Mouse (Mus musculus) frontal cortex, postnatal 36 days (tissue): ENCODE data around the gene Otoa.

Experiments
- DNase-seq, 2 experiments: peaks; one replicate each; pipeline ENCODE4 v3.0.0; 2022; ENCODE audit warnings: low spot score in 2 of 2

Otoa gene

DNA sequence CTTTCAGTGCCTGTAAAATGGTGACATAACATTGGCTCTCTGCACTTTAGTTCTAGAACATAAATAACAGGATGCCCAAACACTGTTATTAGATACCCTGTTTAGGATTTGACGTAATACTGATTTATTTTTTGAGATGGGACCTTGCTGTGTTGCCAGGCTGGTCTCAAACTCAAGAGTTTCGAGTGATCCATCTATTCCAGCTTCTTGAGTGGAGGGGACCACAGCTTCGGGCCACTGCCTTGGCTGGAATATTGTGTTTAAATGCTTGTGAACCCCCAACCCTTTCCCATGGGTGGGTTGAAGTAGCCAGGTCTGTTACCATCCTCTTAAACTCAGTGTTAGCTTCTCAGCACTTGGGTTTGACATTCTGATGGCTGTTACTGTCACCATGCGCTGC lies at the start of gene Otoa:
Otoa (plus strand) TSS at position 301 of the 400 bp plus-strand sequence.
- no peak for DNase-seq

DNA sequence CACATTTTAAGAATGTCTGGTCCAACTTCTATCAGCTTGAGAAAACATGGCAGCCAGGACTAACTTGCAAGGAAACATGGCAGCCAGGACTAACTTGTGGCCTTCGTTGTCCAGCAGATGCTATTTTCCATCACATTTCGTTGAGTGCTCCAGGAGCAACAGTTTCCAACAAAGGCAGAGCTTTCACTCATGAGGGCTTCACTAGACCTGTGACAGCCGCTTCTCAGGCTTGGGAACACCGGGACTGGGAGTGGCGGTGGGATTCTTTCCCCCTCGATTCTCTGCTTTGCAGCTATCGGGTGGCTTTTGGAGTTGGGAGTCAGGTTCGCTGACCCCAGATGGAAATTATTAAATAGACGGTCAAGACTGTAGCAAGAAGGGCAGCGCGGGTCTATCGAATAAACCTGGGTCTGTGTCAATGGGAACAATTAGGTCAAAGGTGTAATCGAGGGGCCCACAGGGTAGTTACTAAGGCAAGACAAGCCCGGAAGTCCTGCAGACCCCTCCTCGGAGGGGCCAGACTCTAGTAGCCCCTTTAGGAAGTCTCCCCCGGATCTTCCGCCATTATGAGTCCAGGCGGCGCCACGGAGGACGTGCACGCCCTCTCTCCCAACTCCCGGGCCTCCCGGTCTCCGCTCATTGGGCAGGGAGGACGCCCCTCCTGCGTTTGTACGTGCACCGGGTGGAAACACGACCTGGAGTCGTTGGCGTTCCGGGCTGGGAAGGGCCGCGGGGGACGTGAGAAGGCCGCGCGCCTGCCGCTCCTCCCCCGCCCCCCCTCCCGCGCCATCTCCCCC lies 47.4 kb upstream of the Otoa start, which contains the start of gene Mettl9:
Mettl9 (plus strand) TSS at position 590 of the 797 bp plus-strand sequence.
- peak; percentile 88 to 90 for DNase-seq

DNA sequence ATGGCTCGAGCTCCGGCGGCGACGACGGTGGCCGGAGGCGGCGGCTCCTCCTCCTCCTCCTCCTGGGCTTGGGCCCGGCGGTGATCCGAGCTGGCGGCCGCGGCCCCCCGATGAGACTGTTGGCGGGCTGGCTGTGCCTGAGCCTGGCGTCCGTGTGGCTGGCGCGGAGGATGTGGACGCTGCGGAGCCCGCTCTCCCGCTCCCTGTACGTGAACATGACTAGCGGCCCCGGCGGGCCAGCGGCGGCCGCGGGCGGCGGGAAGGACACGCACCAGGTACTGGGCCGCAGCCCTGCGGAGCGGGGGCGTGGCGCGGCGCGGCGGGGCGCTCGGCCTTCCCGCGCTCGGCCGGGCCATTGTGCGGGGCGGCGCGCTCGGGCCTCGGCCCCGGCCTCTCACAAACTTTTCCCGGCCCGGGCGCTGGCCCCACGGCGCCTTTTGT lies 46.7 kb upstream of the Otoa start:
- DNase-seq, result peak in 1 of 2 experiments; percentile 54

DNA sequence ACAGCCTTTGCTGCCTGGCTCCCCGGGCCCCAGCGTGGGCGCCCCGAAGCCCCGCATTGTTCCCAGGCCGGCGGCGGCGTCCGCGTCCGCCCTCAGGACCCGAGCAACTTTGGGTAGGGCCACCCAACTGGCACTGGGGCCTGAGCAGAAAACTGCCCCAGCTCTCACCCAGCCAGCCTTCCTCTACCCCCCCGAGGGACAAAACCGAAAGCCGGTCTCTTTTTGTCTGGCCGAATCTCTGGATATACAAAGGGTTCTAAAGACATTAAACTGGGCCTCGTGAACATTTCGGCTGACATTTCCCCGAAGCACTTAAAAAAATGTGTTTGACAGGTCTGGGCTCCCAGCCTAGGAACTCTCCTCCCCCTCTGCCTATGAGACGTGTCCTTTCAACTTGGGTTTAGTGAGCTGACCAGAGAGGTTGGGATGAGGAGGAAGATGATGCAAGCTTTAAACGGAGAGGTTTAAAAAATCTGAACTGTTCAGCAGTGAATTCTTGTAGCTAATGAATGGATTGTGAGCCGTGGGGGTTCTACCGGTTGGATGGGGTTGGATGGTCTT lies 46.2 kb upstream of the Otoa start:
- peak; percentile 20 to 23 for DNase-seq

DNA sequence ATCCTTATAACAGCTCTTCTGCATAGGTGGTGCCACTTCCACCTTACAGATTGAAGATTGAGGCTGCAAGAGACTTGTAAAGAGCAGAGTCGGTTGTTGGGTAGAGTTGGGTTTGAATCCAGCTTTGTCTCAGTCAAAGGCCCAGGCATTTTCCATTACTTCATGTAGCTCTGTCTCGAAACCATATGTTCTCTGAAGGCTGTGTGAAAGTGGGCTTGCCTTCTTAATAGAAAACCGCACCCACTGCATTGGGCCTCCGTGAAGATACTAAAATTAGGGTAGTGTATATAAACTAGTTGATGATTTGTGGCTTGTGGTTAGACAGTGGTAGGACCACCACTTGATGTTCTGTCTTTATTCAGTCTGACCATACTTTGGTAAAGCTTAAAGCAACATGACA lies 40.9 kb upstream of the Otoa start:
- no peak for DNase-seq

DNA sequence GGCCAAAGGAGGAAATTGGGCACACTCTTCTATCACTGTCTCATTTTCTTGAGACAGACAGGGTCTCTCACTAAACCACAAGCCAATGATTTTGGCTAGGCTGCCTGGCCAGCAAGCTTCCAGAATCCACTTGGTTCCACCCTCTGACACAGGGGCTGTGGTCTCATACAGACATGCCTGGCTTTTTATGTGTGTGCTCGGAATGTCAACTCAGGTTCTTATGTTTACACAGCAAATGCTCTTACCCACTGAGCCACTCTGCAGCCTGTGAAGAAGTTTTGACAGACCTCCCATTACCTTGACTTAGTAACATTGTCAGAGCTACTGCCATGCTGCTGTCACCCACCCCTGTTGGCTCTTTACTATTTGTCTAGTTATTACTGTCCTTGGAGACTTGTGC lies 39.5 kb upstream of the Otoa start:
- DNase-seq, result no peak

DNA sequence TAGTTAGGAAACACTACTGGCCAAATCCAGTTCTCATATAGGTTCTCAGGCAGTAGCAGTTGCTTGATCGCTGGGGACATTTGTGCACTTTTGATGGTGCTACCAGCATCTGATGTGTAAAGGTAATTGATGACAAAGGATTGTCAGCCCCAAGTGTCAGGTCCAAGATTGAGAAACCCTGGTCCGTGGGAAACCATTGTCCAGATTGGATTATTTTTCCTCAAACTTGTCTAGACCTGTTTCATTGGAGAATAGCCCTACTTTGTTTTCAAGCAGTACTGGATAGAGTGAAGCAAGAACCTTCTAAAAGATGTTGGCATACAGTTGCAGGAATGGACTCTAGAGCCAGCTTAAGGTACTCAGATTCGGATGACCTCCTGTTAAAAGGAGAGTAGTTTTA lies 38.4 kb upstream of the Otoa start:
- DNase-seq, result no peak

DNA sequence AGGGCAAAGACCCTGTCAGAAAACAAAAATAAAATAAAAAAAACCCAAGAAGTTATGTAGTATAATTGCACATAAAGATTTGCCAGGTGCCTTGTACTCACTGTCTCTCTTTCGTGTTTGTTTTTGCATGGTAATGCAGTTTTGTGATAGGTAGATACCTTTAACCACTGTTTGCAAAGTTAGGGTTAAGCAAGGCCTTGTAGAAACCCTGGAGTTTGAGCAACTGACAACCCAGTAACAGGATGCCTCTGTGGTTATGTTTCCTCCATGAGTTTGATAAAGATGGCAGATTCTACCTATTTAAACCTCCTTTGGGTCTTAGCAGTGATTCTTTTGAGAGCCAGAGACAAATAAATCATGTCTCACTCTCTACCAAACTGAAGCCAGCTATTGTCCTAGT lies 37.9 kb upstream of the Otoa start:
- no peak for DNase-seq

DNA sequence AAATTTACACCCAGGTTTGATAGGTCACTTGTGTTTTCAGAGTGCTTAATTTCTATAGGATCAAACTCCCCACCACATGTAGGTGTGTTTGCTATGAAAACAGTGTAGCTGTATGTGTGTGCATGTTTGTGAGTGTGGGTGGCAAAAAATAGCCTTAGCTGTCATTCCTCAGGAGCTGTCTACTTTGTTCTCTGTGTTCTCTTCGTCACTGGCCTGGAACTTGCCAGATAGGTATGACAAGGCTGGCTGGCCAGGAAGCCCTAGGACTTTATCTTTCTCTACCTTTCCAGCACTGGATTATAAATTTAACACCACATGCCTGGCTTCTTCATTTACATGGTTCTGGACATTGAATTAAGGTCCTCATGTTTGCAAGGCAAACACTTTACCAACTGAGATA lies 37.2 kb upstream of the Otoa start:
- DNase-seq, result no peak

DNA sequence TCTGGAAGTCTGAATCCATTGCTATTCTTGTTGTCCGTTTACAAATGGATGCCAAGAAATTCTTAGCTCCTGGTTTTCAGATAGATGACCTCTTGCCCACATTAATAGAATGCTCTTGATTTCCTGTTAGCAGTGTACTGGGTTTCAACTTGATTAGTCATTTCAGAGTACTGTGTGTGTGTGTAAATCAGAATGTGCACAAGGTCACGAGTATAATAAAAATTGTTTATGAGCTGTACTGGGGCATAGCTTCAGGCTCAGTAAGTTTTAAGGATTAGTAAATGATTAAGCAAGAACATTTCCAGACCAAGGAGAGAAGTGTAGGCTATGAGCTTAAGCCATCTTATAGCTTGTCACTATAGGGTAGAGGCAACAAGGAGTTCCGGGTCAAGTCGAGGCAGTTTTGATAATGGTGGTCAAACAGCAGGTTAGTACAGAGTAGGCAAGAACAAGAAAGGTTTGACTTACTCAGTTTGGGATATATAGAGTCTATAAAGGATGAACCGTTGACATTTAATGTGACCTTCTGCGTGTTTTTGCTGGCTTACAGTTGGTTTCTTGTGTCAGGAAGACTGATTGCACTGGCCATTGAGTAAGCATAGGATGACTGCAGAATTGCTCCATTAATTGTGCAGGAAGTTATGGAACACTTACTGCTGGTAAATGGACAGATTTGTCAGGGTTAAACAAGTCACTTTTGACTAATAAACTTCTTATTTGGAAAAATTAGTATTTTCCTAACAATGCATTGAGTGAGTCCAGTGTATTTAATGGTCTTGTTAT lies 35.6 kb upstream of the Otoa start:
- no peak for DNase-seq

DNA sequence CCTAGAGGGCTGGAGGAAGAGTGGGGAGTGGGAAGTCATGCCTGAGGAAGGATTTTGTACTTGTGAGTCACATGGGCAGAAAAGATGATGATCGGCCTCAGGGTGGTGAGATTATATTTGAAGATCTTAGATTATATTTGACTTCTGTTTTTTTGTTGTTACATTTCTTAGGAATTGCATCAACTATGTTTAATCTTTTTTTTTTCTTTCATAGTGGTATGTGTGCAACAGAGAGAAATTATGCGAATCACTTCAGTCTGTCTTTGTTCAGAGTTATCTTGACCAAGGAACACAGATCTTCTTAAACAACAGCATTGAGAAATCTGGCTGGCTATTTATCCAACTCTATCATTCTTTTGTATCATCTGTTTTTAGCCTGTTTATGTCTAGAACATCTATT lies 33.8 kb upstream of the Otoa start:
- no peak for DNase-seq

DNA sequence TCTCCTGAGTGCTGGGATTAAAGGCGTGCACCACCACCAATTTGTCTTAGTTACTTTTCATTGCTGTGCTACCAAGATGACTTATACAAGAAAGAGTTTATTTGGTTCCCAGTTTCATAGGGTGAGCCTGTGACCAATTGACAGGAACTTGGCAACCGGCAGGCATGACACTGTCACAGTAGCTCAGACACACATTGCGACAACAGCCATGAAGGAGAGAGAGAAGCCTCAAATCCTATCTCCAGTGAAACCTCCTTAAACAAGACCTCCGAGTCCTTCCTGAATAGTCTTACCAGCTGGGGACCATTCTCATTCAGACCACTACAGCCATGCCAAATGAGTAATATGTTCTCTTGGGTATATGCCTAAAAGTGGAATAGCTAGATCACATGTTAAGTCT lies 28.4 kb upstream of the Otoa start:
- no peak for DNase-seq

DNA sequence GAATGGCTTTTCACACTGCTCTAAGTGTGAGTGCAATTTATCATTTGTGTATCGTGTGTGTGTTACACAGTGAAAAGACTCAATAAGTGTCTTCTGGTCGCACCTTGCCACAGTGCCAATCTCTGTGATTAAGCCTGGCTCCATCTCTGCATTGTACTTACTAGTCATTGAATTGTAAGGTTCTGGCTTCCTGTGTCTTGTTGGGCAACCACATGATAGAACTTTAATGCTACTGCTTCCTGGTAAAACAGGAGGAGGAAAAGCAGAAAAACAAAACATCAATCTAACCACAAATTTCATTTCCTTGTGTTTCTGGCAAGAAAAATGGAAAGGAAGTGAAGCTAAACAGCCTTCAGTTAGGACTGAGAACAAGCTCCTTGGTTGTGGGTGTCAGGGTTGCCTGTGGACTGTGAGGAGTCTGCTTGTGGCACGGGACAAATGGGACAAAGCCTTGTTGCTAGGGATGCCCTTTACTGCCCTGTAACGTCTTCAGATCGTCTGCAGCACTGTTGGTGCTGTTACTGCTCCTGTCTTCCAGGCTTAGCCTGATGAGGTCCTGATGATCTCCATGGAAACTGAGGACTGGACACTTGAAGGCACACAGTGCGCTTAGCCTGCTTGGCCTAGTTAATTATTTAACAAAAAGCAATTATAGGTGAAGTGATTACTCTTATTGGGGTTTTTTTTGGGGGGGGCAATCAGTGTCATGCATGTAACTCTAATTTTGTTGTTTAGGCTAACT lies 21.8 kb upstream of the Otoa start:
- DNase-seq, result no peak

DNA sequence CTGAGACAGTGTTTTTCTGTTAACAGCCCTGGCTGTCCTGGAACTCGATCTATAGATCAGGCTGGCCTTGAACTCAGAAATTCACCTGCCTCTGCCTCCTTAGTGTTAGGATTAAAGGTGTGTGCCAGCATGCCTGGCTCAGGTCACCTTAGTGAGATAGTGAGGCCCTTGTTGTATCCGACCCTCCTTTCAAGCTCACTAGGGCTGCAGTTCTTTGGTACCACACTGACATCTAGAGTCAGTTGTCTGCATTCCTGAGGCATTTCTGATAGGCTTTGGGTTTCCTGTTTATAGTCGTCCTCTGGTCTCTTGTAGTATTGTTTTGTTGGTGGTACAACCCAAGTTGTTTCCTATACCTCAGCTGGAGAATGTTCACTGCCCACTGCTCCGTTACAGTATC lies 17.1 kb upstream of the Otoa start:
- peak in 1 of 2 experiments; percentile 22 for DNase-seq

DNA sequence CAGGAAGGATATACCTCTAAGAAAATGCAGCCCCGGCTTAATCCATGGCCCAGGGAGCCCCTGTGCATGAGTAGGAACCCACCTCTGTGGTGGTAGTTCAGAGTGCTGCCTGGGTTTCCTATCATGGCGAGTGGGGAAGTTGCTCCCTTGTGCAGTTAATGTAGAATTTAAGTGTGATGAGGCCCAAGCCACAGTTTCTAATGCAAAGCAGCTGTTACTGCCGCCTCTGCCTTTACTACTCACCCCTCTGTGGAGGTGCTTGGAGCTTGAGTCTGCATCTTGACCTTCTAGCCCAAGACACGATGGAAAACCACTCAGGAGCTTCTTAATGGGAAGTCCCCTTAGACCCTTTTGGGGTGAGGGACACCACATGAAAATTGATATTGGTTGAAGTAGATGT lies 10.2 kb upstream of the Otoa start:
- DNase-seq, result no peak

DNA sequence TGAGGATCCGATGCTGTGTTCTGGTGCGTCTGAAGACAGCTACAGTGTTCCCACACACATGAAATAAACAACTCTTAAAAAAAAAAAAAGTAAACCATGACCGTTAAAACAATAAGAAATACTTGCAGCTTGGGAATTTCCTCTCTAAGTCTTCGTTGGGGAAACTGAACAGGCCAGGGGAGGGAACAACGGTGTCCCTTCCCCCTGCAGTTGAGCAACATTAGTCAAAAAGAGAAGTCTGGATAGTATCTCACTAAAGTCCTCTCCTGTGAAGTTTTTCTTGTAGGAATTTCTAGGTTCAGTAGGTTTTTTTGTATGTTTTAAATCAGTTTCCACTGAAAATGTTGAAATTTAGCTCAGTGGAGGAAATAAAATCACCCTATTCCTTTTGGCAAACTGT lies 8.9 kb upstream of the Otoa start:
- DNase-seq, result no peak

DNA sequence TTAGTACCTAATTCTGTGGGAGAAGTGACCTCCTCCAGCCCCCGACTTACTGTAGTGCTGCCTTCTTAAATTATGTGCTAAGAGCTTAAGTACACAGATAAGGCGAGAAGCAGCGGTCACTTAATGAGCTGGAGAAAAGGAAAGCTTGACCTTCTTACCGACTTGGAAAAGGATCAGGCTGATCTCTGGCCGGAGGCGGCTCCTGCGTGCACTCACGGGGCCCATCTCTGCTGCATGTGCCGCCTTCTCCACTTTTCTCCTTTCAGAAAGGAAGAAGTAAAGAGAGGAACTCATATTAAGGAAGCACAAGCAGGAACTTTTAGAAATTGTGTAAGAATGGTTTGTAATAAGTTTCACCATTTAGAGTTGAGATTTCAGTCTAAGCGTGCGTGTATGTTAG lies 7.2 kb upstream of the Otoa start, which contains the start of gene Igsf6:
Igsf6 (minus strand) TSS at position 292 of the 400 bp plus-strand sequence.
- DNase-seq, result no peak

DNA sequence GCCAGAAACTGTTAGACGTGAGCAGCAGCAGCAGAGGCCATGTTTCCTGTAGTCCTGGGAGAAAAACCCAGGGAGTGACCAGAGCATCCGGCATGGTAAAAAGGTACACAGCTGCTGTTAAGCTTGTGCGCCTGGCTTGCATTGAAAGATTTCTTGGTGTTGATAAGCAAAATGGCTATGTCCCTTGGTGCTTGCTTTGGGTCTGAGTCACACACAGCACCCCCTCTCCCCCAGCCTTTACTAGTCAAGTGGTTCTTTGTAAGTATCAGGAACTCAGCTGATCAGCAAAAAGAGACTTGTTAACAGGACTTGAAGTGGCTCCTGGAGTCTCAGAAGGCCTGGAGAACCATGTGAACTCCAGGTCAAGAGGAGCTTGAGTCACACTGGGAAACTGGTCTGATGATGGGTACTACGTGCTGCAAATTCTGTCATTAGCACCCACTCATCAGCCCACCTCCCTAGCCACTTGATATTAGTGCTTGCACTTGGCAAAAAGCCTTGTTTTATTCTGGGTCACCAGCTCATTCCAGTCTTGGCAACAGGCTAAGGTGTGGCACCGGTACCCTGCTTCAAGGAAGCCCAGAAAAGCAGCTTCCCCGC lies 6.5 kb upstream of the Otoa start:
- no peak for DNase-seq

DNA sequence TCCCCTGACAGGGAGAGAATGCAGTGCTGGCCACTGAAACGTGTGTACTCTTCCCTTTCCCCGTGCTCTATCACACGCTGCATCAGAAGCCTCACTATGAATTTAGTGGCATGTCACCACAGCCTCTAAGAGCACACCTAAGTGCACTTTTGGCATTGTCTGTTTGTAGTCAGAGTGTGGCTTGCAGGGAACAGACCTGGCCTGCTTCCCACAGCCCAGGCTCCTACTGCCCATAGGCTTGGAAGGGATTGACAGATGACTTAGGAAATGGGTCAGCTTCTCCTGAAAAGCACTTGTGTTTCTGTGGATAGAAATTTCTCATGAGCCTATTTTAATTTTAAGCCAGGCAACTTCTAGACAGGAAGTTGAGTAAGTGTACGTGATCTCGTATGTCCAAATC lies 6.0 kb upstream of the Otoa start:
- no peak for DNase-seq

DNA sequence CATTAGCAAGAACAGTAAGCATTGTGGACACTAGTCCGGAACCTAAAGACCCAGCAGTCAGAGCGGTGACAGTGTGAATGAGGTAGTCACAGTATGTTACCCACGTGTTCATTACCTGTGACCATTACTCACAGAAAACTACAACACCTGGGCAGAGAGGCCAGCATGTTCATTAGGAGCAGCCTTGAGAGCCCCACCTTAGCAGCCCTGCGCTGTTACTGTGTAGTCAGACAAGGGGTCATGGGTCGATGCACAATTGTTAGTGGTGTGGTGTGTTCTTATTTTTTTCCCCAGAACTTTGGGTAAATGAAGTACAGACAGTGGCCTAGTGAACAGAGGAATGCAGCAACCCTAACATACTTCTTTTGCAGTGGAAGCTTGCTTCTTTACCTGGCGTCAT lies 4.1 kb upstream of the Otoa start:
- no peak for DNase-seq

DNA sequence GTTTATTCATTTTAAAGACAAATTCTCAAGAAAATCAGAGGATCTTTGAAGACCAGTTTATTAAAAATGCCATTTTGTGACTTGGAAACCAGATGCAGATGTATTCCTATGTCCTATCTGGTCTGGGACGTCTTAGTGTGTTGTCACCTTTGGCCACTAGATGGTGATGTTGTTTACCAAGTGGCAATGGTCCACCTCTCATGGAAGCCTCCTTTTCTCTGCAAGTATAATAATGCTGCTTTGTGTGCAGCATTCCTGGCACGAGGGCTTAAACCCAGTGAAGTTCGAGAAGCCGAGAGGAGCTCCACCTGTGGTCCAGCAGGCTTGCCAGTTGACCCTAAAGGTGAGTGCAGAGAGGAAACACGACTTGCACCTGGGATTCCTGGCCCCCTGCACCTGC lies 3.6 kb upstream of the Otoa start:
- DNase-seq, result peak; percentile 55 to 84

DNA sequence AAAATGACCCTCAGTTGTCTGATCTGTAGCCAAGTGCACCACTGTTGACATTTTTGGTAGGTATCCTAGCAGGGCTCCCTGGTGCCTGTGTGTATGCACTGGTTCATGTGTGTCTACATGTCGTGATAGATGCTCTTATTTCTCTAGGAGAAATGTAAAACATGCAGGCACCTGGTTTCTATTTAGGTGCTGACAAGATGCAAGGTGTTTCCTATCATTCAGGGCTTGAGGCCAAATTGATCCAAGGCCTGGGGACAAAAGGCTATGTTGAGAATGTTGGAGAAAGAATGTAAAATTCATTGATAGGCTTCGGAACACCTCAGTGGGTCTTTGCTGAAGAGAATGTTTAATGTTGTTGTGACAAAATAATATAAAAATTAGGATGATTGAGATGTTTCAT lies 366 bp downstream of the Otoa start:
- DNase-seq, result no peak
